Mouse (Mus musculus): Measurements from ENCODE around the gene Ghr.

- TF ChIP-seq EP300 (optimal IDR thresholded peaks at IDR 0.05) (no peak), CTCF (IDR thresholded peaks at IDR 0.05; ENCODE audit: low read depth) (peak; percentile 85)
Measured at GRCm38 (mm10) chr15:3441506-3442286, 141.6 kb downstream of the Ghr start.
